Mouse (Mus musculus): ENCODE results near the gene Gxylt2. TPM values are rescaled to one million over a fixed set of nuclear protein-coding genes. Genes with fewer than 3 reads are reported as not detected.

Gxylt2 gene
- polyA plus RNA-seq, 1 experiment from 2014 or later: 0.13 TPM

- no peak overlapping the region for H3K4me3 ChIP-seq (replicated peaks)
- no peaks in the 10 kb centered on the region for H3K27me3 ChIP-seq
- H3K9ac ChIP-seq: no peak overlapping the region
- H3K36me3 ChIP-seq: no peaks in the 10 kb centered on the region
- DNase-seq: no peak
- H3K4me2 ChIP-seq: no peak overlapping the region
- no peak overlapping the region for H3K27ac ChIP-seq
- ATAC-seq (ENCODE audit: low read depth): no peak
- no peaks in the 10 kb centered on the region for H3K4me1 ChIP-seq (replicated peaks)
- WGBS (ENCODE audit: insufficient replicate concordance): 41% methylated on average over 10 of the region's 10 CpGs
- no peaks in the 10 kb centered on the region for H3K9me3 ChIP-seq (replicated peaks)
Measured at GRCm38 (mm10) chr6:100800497-100800955, 96.0 kb downstream of the Gxylt2 start.

- Histone ChIP-seq H3K4me1 (replicated peaks) (no peaks in the 10 kb centered on the region), H3K27me3 (no peaks in the 10 kb centered on the region), H3K4me3 (replicated peaks) (no peak overlapping the region), H3K4me2 (no peak overlapping the region), H3K9me3 (replicated peaks) (no peaks in the 10 kb centered on the region), H3K27ac (no peak overlapping the region), H3K36me3 (no peaks in the 10 kb centered on the region), H3K9ac (no peak overlapping the region)
- DNase-seq: no peak
- no peak for ATAC-seq (ENCODE audit: low read depth)
- 57% methylated on average over 13 of the region's 13 CpGs for WGBS (ENCODE audit: insufficient replicate concordance)
Measured at GRCm38 (mm10) chr6:100802381-100803083, 98.0 kb downstream of the Gxylt2 start.

GRCm38 (mm10) chr6:100803250-100803649 is 98.7 kb downstream of the Gxylt2 start:
- Histone ChIP-seq H3K9me3 (replicated peaks) (no peaks in the 10 kb centered on the region), H3K27ac (no peak overlapping the region), H3K9ac (no peak overlapping the region), H3K4me3 (replicated peaks) (no peak overlapping the region), H3K4me1 (replicated peaks) (no peaks in the 10 kb centered on the region), H3K36me3 (no peaks in the 10 kb centered on the region), H3K27me3 (no peaks in the 10 kb centered on the region), H3K4me2 (no peak overlapping the region)
- ATAC-seq (ENCODE audit: low read depth) (no peak), DNase-seq (no peak)
- 71% methylated on average over 3 of the region's 3 CpGs for WGBS (ENCODE audit: insufficient replicate concordance)

GRCm38 (mm10) chr6:100807187-100807586 is 102.7 kb downstream of the Gxylt2 start:
- ATAC-seq (ENCODE audit: low read depth): no peak
- no peak for DNase-seq
- Histone ChIP-seq H3K9me3 (replicated peaks) (no peaks in the 10 kb centered on the region), H3K36me3 (no peaks in the 10 kb centered on the region), H3K27me3 (no peaks in the 10 kb centered on the region), H3K4me1 (replicated peaks) (no peaks in the 10 kb centered on the region), H3K4me3 (replicated peaks) (no peak overlapping the region), H3K4me2 (no peak overlapping the region), H3K9ac (no peak overlapping the region), H3K27ac (no peak overlapping the region)
- WGBS (ENCODE audit: insufficient replicate concordance): 72% methylated on average over 9 of the region's 9 CpGs

GRCm38 (mm10) chr6:100807746-100808145 is 103.2 kb downstream of the Gxylt2 start:
- no peaks in the 10 kb centered on the region for H3K27me3 ChIP-seq
- no peak overlapping the region for H3K27ac ChIP-seq
- DNase-seq (no peak), ATAC-seq (ENCODE audit: low read depth) (no peak)
- 39% methylated on average over 1 of the region's 1 CpGs for WGBS (ENCODE audit: insufficient replicate concordance)
- H3K4me3 ChIP-seq (replicated peaks): no peak overlapping the region
- no peak overlapping the region for H3K9ac ChIP-seq
- no peak overlapping the region for H3K4me2 ChIP-seq
- no peaks in the 10 kb centered on the region for H3K36me3 ChIP-seq
- H3K9me3 ChIP-seq (replicated peaks): no peaks in the 10 kb centered on the region
- no peaks in the 10 kb centered on the region for H3K4me1 ChIP-seq (replicated peaks)

GRCm38 (mm10) chr6:100808221-100808778 is 103.8 kb downstream of the Gxylt2 start:
- 74% methylated on average over 6 of the region's 6 CpGs for WGBS (ENCODE audit: insufficient replicate concordance)
- Histone ChIP-seq H3K9me3 (replicated peaks) (no peaks in the 10 kb centered on the region), H3K4me2 (no peak overlapping the region), H3K4me1 (replicated peaks) (no peaks in the 10 kb centered on the region), H3K9ac (no peak overlapping the region), H3K4me3 (replicated peaks) (no peak overlapping the region), H3K27me3 (no peaks in the 10 kb centered on the region), H3K36me3 (no peaks in the 10 kb centered on the region), H3K27ac (no peak overlapping the region)
- DNase-seq: no peak
- ATAC-seq (ENCODE audit: low read depth): no peak

- DNase-seq: no peak
- ATAC-seq (ENCODE audit: low read depth): no peak
- Histone ChIP-seq H3K9me3 (replicated peaks) (no peaks in the 10 kb centered on the region), H3K27ac (no peak overlapping the region), H3K4me1 (replicated peaks) (no peaks in the 10 kb centered on the region), H3K4me3 (replicated peaks) (no peak overlapping the region), H3K4me2 (no peak overlapping the region), H3K36me3 (no peaks in the 10 kb centered on the region), H3K27me3 (no peaks in the 10 kb centered on the region), H3K9ac (no peak overlapping the region)
- 69% methylated on average over 4 of the region's 4 CpGs for WGBS (ENCODE audit: insufficient replicate concordance)
Measured at GRCm38 (mm10) chr6:100810117-100810516, 105.6 kb downstream of the Gxylt2 start.

- no peaks in the 10 kb centered on the region for H3K36me3 ChIP-seq
- WGBS (ENCODE audit: insufficient replicate concordance): 42% methylated on average over 3 of the region's 3 CpGs
- ATAC-seq (ENCODE audit: low read depth): no peak
Measured at GRCm38 (mm10) chr6:100811731-100812130, 107.2 kb downstream of the Gxylt2 start.

GRCm38 (mm10) chr6:100821367-100821766 is 116.8 kb downstream of the Gxylt2 start:
- ATAC-seq (ENCODE audit: low read depth): no peak
- H3K36me3 ChIP-seq: no peaks in the 10 kb centered on the region
- H3K9ac ChIP-seq: no peak overlapping the region
- no peaks in the 10 kb centered on the region for H3K4me1 ChIP-seq (replicated peaks)
- no peak for DNase-seq
- H3K9me3 ChIP-seq (replicated peaks): no peaks in the 10 kb centered on the region
- no peak overlapping the region for H3K4me2 ChIP-seq
- no peak overlapping the region for H3K27ac ChIP-seq
- H3K27me3 ChIP-seq: no peaks in the 10 kb centered on the region
- H3K4me3 ChIP-seq (replicated peaks): no peak overlapping the region
- 61% methylated on average over 2 of the region's 2 CpGs for WGBS (ENCODE audit: insufficient replicate concordance)

More at GRCm38 (mm10) chr6:100811731-100812130, 107.2 kb downstream of the Gxylt2 start:
- DNase-seq: no peak
- H3K9me3 ChIP-seq (replicated peaks): no peaks in the 10 kb centered on the region
- no peak overlapping the region for H3K4me2 ChIP-seq
- H3K27ac ChIP-seq: no peak overlapping the region
- no peak overlapping the region for H3K4me3 ChIP-seq (replicated peaks)
- H3K27me3 ChIP-seq: no peaks in the 10 kb centered on the region
- no peaks in the 10 kb centered on the region for H3K4me1 ChIP-seq (replicated peaks)
- H3K9ac ChIP-seq: no peak overlapping the region

GRCm38 (mm10) chr6:100823356-100823755 is 118.8 kb downstream of the Gxylt2 start:
- no peaks in the 10 kb centered on the region for H3K27me3 ChIP-seq
- H3K27ac ChIP-seq: no peak overlapping the region
- ATAC-seq (ENCODE audit: low read depth) (no peak), DNase-seq (no peak)
- H3K4me2 ChIP-seq: no peak overlapping the region
- H3K9me3 ChIP-seq (replicated peaks): no peaks in the 10 kb centered on the region
- H3K36me3 ChIP-seq: no peaks in the 10 kb centered on the region
- no peak overlapping the region for H3K9ac ChIP-seq
- 66% methylated on average over 1 of the region's 1 CpGs for WGBS (ENCODE audit: insufficient replicate concordance)
- no peaks in the 10 kb centered on the region for H3K4me1 ChIP-seq (replicated peaks)
- H3K4me3 ChIP-seq (replicated peaks): no peak overlapping the region

- H3K9ac ChIP-seq: no peak overlapping the region
- DNase-seq: no peak
- no peak for ATAC-seq (ENCODE audit: low read depth)
- no peak overlapping the region for H3K4me2 ChIP-seq
- WGBS (ENCODE audit: insufficient replicate concordance): 62% methylated on average over 7 of the region's 7 CpGs
- H3K36me3 ChIP-seq: no peaks in the 10 kb centered on the region
- no peaks in the 10 kb centered on the region for H3K4me1 ChIP-seq (replicated peaks)
- H3K4me3 ChIP-seq (replicated peaks): no peak overlapping the region
- no peaks in the 10 kb centered on the region for H3K27me3 ChIP-seq
- H3K9me3 ChIP-seq (replicated peaks): no peaks in the 10 kb centered on the region
- no peak overlapping the region for H3K27ac ChIP-seq
Measured at GRCm38 (mm10) chr6:100824381-100824965, 119.9 kb downstream of the Gxylt2 start.
